Mouse (Mus musculus): ENCODE results near the gene Lrrc8c. TPM values are rescaled to one million over a fixed set of nuclear protein-coding genes. Genes with fewer than 3 reads are reported as not detected.

The Lrrc8c gene
- total RNA-seq (2015) (27.6 and 35.9 TPM in 2 replicates), total RNA-seq (2017) (5.5 and 7.4 TPM in 2 replicates)

GRCm38 (mm10) chr5:105519096-105519975 is at the start of gene Lrrc8c:
Lrrc8c (plus strand) TSS chr5:105519388.
- peak; percentile 62 for ATAC-seq (replicated peaks; ENCODE audit: poor library complexity)

- ATAC-seq (replicated peaks; ENCODE audit: poor library complexity), result no peak
These were observed 46.0 kb upstream of the Lrrc8c start for GRCm38 (mm10) chr5:105472983-105473705.

DNA sequence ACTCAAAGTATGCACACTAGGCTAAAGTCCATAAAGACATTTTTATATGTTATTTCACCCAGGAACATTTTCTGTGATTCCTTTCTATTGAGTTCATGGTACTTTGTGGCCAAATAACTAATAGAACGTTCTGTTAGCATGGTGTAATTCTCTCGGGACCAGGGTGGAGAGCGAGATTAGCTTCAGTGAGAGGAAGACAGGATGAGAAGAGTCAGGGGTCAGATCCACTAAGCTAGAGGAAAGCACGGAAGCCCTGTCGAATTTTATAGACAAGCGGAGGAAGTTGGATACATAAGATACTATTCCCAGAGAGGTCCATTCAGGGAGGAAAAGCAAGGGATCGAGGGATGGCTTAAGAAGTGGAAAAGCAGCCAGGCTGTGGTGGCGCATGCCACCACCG is 41.7 kb upstream of the Lrrc8c start:
- no peak for ATAC-seq (replicated peaks; ENCODE audit: poor library complexity)

- peak; percentile 67 for ATAC-seq (replicated peaks; ENCODE audit: poor library complexity)
These were observed 39.5 kb upstream of the Lrrc8c start for GRCm38 (mm10) chr5:105479673-105480072.

DNA sequence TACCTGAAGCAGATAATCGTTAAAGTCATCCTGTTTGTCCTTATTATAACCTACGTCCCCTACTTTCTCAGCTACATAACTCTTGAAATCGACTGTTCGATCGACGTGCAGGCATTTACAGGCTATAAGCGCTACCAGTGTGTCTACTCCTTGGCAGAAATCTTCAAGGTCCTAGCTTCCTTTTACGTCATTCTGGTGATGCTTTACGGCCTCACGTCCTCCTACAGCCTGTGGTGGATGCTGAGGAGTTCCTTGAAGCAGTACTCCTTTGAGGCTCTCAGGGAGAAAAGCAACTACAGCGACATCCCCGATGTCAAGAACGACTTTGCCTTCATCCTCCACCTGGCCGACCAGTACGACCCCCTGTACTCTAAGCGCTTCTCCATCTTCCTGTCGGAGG is 38.6 kb upstream of the Lrrc8c start:
- no peak for ATAC-seq (replicated peaks; ENCODE audit: poor library complexity)

GRCm38 (mm10) chr5:105483632-105484031 is 35.6 kb upstream of the Lrrc8c start:
- no peak for ATAC-seq (replicated peaks; ENCODE audit: poor library complexity)

DNA sequence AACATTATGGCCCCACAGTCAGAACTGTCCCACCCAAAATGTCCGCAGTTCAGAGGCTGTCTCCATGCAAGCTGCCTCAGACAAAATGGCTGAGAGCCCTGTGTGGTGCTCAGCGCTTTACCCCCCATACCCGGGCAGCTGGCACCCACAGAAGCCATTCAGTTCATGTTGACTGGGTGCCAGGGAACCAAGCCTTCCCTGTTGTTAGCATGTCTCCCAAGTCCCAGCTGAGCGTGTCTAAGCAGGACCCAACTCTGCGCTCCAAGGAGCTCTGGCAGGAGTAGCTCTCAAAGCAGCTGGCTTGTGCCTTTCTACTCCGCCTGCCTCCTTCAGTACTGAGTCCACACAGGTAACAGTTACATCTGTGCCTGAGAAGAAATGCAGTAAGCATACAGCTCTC is 34.9 kb upstream of the Lrrc8c start:
- ATAC-seq (replicated peaks; ENCODE audit: poor library complexity), result no peak

DNA sequence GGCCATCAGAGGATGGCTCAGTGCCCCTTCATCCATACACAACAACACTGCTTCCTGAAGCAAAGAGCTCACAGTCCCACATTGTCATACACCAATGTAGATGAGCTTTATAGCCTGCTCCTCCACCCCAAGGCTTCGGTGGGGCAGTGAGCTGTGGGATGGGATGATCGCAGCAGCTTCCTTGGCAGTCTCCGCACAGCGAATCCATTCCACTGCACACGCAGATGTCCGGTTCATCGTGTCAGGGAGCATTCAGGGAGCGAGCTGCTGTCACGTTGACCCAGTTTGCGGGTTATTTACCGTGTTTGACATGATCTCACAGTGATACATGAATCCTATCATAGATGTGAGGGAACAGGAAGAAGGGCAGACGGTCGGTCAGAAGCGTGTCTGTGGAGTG is 34.3 kb upstream of the Lrrc8c start:
- ATAC-seq (replicated peaks; ENCODE audit: poor library complexity), result no peak

GRCm38 (mm10) chr5:105490211-105490610 is 29.0 kb upstream of the Lrrc8c start:
- ATAC-seq (replicated peaks; ENCODE audit: poor library complexity), result no peak

- peak; percentile 51 for ATAC-seq (replicated peaks; ENCODE audit: poor library complexity)
These were observed 27.8 kb upstream of the Lrrc8c start for GRCm38 (mm10) chr5:105491389-105491788.

- ATAC-seq (replicated peaks; ENCODE audit: poor library complexity), result peak; percentile 50
These were observed 26.6 kb upstream of the Lrrc8c start for GRCm38 (mm10) chr5:105492367-105493246.

GRCm38 (mm10) chr5:105493377-105493776 is 25.8 kb upstream of the Lrrc8c start:
- ATAC-seq (replicated peaks; ENCODE audit: poor library complexity), result no peak

GRCm38 (mm10) chr5:105494246-105494917 is 24.8 kb upstream of the Lrrc8c start:
- ATAC-seq (replicated peaks; ENCODE audit: poor library complexity), result no peak

DNA sequence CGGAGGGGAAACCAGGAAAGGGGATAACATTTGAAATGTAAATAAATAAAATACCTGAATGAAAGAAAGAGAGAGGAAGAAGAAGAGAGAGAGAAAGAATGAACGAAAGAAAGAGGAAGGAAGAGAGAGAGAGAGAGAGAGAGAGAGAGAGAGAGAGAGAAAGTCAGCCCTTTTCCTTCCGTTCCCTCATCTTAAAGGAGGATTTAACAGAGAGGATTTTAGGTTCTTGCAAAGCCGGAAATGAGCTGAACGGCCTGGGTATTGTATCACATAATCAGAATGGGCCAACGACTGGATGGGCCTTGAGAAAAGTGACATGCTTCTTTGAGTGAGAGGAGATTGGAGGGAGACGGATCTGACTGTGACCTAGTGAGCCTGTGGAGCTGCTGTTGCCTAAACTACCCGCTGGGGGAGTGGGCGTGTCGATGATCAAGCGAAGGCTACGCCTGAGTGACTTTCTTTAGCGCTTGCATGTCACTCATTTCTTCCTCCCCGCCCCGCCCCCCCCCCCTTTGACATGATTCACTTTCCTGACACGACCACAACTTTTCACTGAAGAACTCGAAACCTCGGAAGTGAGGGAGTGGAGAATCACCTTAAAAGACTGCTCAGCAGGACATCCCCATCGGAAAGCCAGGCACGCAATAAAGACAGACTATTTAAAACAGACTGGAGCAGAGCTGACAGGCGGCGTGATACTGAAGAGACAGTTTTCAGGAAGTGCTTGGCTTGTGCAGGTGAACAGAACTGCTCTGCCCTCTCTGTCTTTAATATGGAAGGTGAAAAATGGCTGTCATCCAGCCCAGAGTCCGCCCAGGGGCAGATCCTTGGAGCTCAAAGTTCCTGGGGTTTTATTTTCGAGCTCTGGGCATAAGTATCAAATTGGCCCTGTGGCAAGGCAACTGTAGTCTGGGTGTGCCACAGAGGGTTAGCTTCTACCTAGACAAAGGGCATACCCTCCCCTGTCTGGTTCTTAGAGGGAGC is 24.0 kb upstream of the Lrrc8c start:
- ATAC-seq (replicated peaks; ENCODE audit: poor library complexity), result peak; percentile 83

DNA sequence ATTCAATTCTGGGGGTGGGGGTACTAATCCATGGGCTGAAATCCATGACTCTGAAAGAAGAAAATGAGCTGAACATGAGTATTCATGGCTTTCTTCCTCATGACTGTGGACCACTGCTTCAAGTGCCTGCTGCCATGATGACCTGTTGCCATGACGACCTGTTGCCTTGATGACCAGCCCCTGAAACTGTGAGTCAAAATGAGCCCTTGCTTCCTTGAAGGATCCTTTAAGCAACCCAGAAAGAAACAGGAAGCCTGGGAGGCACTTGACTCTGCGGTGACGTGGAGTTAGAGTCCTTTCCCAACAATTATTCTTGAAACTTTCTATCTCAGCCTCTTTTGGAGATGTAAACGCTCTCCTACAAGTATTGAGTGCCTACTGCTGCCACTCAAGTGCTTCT is 23.1 kb upstream of the Lrrc8c start:
- ATAC-seq (replicated peaks; ENCODE audit: poor library complexity), result no peak; the same call in 1 of the 2 replicates

- no peak for ATAC-seq (replicated peaks; ENCODE audit: poor library complexity)
These were observed 22.6 kb upstream of the Lrrc8c start for GRCm38 (mm10) chr5:105496586-105496985.

DNA sequence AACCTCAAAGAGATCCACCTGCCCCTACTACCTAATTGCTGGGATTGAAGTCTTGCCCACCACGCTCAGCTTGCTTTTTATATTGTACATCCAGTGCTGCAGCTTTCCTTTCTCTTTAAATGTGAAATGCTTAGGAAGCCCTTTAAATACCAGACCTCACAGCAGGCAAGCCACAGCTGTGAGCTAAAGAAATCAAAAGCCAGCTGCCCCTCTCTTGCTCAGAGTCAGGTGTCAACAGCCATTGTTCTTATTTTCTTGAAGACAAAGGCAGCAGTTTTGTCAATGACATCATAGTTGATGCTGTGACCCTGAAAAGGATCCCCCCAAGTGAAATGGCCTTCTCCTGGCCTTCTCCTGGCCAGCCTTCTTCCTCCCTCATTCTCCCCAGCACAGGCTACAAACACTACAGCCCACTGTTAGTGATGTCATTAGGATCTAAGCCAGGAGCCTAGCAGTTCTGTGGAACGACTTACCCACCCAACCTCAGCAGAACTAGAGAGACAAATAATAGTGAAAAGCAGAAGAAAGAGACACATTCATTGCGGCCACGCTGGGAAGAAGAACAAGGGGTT is 20.7 kb upstream of the Lrrc8c start:
- ATAC-seq (replicated peaks; ENCODE audit: poor library complexity), result no peak

GRCm38 (mm10) chr5:105499396-105499795 is 19.8 kb upstream of the Lrrc8c start:
- no peak for ATAC-seq (replicated peaks; ENCODE audit: poor library complexity)
